Mouse (Mus musculus) testis, adult 2 months (tissue): ENCODE measurements around the gene Proser3. TPM values are rescaled to one million over a fixed set of nuclear protein-coding genes. Genes with fewer than 3 reads are reported as not detected.

Experiments
- H3K27ac ChIP-seq: fragments of 200-500 bp; 2 replicates; pipeline ENCODE4 v1.5.1; 2012; ENCODE audit warnings: low read depth, low read length; ENCODE audit not compliant: control insufficient read depth, insufficient read depth
- H3K27me3 ChIP-seq: fragments of 200-500 bp; 2 replicates; pipeline ENCODE4 v1.6.1; 2012; ENCODE audit warnings: mild to moderate bottlenecking, low read length, moderate library complexity; ENCODE audit not compliant: control insufficient read depth, insufficient read depth
- H3K36me3 ChIP-seq: fragments of 200-500 bp; 2 replicates; pipeline ENCODE4 v1.6.1; 2012; ENCODE audit warnings: mild to moderate bottlenecking, low read length; ENCODE audit not compliant: control insufficient read depth, insufficient read depth
- H3K4me1 ChIP-seq: fragments of 200-500 bp; 2 replicates; pipeline ENCODE4 v1.6.1; 2012; ENCODE audit warnings: low read length; ENCODE audit not compliant: control insufficient read depth, insufficient read depth
- H3K4me3 ChIP-seq: fragments of 200-500 bp; 2 replicates; pipeline ENCODE4 v1.5.1; 2012; ENCODE audit warnings: low read depth, mild to moderate bottlenecking, low read length, moderate library complexity, mixed read lengths; ENCODE audit not compliant: control insufficient read depth
- CTCF ChIP-seq: fragments of 200-500 bp; IDR thresholded peaks from 2 replicates; pipeline ENCODE4 v1.5.1; 2012; ENCODE audit warnings: low read depth, mild to moderate bottlenecking, inconsistent platforms, low read length, moderate library complexity; ENCODE audit not compliant: control insufficient read depth, insufficient read depth, insufficient replicate concordance
- POLR2A ChIP-seq: fragments of 200-500 bp; IDR thresholded peaks from 2 replicates; pipeline ENCODE4 v1.6.1; 2012; ENCODE audit warnings: low read depth, mild to moderate bottlenecking, inconsistent platforms, low read length, moderate library complexity; ENCODE audit not compliant: control insufficient read depth
- polyA plus RNA-seq: library from polyadenylated mRNA; depleted of rRNA; stranded (reverse); fragments of >200 nt; gene quantifications from 2 replicates; pipeline ENCODE4 v1.2.3, GENCODE M21; 2012; rRNA removed

Proser3 gene
- polyA plus RNA-seq, 1 experiment = 37.5 TPM

DNA sequence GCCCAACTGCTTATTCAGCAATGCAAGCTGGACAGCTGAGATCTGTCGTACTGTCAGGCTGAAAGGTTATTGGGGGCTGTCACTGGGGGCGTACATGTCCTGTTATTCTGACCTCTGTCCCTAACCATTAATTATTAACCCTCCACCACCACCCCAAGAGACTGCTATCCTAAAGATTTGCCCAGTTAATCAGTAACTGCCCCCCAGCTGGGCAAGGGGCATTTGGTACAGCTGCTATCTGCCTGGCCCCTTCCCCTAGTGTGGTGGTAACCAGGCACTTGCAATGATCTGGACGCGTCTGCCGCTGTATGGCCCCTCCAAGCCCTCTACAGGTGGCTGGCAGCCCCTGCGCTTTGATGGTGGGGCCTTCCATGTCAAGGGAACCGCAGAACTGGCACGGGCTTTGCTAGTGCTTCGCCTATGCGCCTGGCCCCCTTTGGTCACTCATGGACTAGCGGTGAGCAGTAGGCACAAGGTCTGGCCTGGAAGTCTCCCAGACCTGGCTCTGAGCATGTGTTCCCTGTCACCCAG is 58.6 kb downstream of the Proser3 start, which contains the start of gene Prodh2:
Gene Prodh2 (plus strand): TSS at position 222 of the 531 bp plus-strand sequence.
- no peaks in the 10 kb centered on the region for H3K36me3 ChIP-seq
- H3K4me1 ChIP-seq = peaks cover 14% of the 10 kb centered on the region
- H3K4me3 ChIP-seq = no peak within 1 kb of the TSS
- no peaks in the 10 kb centered on the region for H3K27me3 ChIP-seq
- no peak within 1 kb of the TSS for H3K27ac ChIP-seq
- TF ChIP-seq CTCF (no peak), POLR2A (no peak)

DNA sequence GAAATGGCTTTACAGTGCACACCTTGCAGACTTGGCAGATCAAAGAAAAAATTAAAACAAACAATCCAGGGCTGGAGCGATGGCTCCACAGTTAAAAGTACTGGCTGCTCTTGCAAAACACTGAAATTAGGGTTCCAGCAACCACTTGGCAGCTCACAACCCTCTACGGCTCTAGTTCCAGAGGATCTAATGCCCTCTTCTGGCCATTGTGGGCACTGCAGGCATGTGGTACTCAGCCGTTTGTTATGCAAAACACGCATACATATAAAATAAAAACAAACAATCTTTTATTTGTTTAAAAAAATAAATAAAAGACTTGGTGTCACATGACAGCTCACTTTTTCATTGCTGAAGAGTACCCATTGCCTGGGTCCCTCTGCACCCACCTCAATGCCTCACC is 59.3 kb downstream of the Proser3 start:
- Histone ChIP-seq H3K27ac (no peak overlapping the region), H3K4me1 (peaks cover 14% of the 10 kb centered on the region), H3K36me3 (no peaks in the 10 kb centered on the region), H3K27me3 (no peaks in the 10 kb centered on the region), H3K4me3 (no peak overlapping the region)
- TF ChIP-seq CTCF (peak; percentile 75; the same call in 1 of the 2 replicates), POLR2A (no peak)

DNA sequence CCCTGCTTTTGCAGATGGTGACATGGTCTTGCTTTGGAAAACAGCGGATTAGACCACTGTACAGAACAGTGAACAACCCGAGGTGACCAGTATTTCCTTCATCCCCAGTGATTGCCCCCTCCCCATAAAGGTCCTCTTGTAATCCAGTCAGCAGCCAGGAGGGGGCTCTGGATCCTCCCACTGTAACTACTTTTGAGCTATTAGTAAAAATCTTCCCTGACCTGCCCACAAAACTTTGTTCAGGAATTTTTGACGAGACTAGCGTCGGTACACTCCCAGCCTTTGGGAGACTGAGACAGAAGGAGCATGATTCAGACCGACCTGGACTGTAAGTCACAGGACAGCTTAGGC is 61.2 kb downstream of the Proser3 start:
- H3K4me3 ChIP-seq = no peak overlapping the region
- no peaks in the 10 kb centered on the region for H3K36me3 ChIP-seq
- H3K27me3 ChIP-seq = no peaks in the 10 kb centered on the region
- H3K4me1 ChIP-seq = peaks cover 14% of the 10 kb centered on the region
- TF ChIP-seq POLR2A (no peak), CTCF (no peak)
- no peak overlapping the region for H3K27ac ChIP-seq

DNA sequence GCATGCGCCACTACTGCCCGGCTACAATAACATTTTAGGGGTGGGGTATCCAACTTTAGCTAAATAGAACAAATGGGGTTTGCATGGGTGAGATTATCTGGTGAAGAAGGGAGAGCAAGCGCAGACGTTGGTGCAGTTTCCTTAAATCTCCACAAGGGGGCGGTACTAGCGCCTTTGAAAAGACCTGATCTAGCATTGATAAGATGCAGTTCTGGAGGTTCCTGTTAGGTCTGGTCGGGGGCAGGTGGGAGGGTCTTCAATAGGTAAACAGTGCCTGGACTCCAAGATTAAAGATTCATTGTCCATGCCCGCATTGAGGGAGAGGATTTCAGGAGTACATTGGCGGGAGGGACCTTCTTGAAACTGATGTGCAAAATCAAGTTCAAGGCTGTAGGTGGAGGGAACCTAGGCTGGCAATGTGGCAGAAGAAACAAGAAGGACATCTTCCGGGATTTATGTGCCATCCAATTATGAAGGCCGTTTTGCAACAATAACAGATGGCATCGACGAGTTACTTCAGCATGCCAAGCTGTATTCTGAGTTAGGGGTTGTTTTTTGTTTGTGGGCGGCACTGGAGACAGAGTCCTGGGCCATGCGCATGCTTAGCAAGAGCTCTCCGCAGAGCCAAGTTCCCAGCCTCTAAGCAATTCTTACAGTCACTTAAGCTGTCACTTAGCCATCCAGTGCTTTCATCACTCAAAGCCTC is 61.7 kb downstream of the Proser3 start:
- TF ChIP-seq POLR2A = no peak
- TF ChIP-seq CTCF = 0 out of 2 replicates have a peak, but pooled peaks have one; percentile 14
- H3K4me3 ChIP-seq = no peak overlapping the region

More for the DNA sequence above, 61.7 kb downstream of the Proser3 start:
- Histone ChIP-seq H3K27ac (no peak overlapping the region), H3K27me3 (no peaks in the 10 kb centered on the region), H3K4me1 (peaks cover 14% of the 10 kb centered on the region), H3K36me3 (no peaks in the 10 kb centered on the region)

Other genes starting within 250 kb of the Proser3 start
- gene Alkbh6, start 243.6 kb downstream of the Proser3 start, polyA plus RNA-seq = 36.5 and 38.0 TPM in 2 replicates
- 7.4 and 9.6 TPM in 2 replicates for gene Syne4, start 237.5 kb downstream of the Proser3 start, polyA plus RNA-seq
- 0.18 and 0.28 TPM in 2 replicates for gene E130208F15Rik, start 230.6 kb downstream of the Proser3 start, polyA plus RNA-seq
- gene Sdhaf1, start 228.4 kb downstream of the Proser3 start, polyA plus RNA-seq = 6.1 and 6.5 TPM in 2 replicates
- 0.27 and 0.35 TPM in 2 replicates for gene Lrfn3, start 189.5 kb downstream of the Proser3 start, polyA plus RNA-seq
- 7.0 and 9.1 TPM in 2 replicates for gene Tyrobp, start 138.5 kb downstream of the Proser3 start, polyA plus RNA-seq
- 0.93 TPM in 1 of 2 replicates, not detected in the other for gene Hcst, start 132.4 kb downstream of the Proser3 start, polyA plus RNA-seq
- 0.36 and 0.52 TPM in 2 replicates for gene Nfkbid, start 130.6 kb downstream of the Proser3 start, polyA plus RNA-seq
- gene Aplp1, start 106.8 kb downstream of the Proser3 start, polyA plus RNA-seq = 15.1 and 15.6 TPM in 2 replicates
- gene Kirrel2, start 94.6 kb downstream of the Proser3 start, polyA plus RNA-seq = 0.31 TPM in 1 of 2 replicates, not detected in the other
- gene Nphs1, start 94.0 kb downstream of the Proser3 start, polyA plus RNA-seq = 0.07 and 0.12 TPM in 2 replicates
- gene Prodh2, start 58.7 kb downstream of the Proser3 start, polyA plus RNA-seq = 0.10 TPM in 1 of 2 replicates, not detected in the other
- gene Arhgap33, start 17.2 kb downstream of the Proser3 start, polyA plus RNA-seq = 136 TPM in 2 replicates
- 74.3 and 82.9 TPM in 2 replicates for gene Hspb6, start 121 bp downstream of the Proser3 start, polyA plus RNA-seq
- gene Lin37, start 7.5 kb upstream of the Proser3 start, polyA plus RNA-seq = 39.9 and 47.0 TPM in 2 replicates
- 51.9 and 52.2 TPM in 2 replicates for gene U2af1l4, start 11.0 kb upstream of the Proser3 start, polyA plus RNA-seq
- 0.58 and 0.80 TPM in 2 replicates for gene Gm49396, start 11.0 kb upstream of the Proser3 start, polyA plus RNA-seq
- 147 and 167 TPM in 2 replicates for gene Psenen, start 11.3 kb upstream of the Proser3 start, polyA plus RNA-seq
- 0.80 and 1.0 TPM in 2 replicates for gene Igflr1, start 13.1 kb upstream of the Proser3 start, polyA plus RNA-seq
- gene Kmt2b, start 36.4 kb upstream of the Proser3 start, polyA plus RNA-seq = 56.1 and 61.0 TPM in 2 replicates
- 180 and 203 TPM in 2 replicates for gene Zbtb32, start 46.6 kb upstream of the Proser3 start, polyA plus RNA-seq
- gene Upk1a, start 60.5 kb upstream of the Proser3 start, polyA plus RNA-seq = 6.5 TPM in 2 replicates
- 51.8 and 74.9 TPM in 2 replicates for gene Cox6b1, start 73.9 kb upstream of the Proser3 start, polyA plus RNA-seq
- gene Etv2, start 83.6 kb upstream of the Proser3 start, polyA plus RNA-seq = 7.9 and 8.4 TPM in 2 replicates
- 27.1 and 33.0 TPM in 2 replicates for gene Rbm42, start 98.0 kb upstream of the Proser3 start, polyA plus RNA-seq
- 21.1 and 22.4 TPM in 2 replicates for gene Haus5, start 112.7 kb upstream of the Proser3 start, polyA plus RNA-seq
- 142 and 177 TPM in 2 replicates for gene Pmis2, start 119.3 kb upstream of the Proser3 start, polyA plus RNA-seq
- gene 2200002J24Rik, start 146.6 kb upstream of the Proser3 start, polyA plus RNA-seq = 88.8 and 103 TPM in 2 replicates
- 2.7 TPM in 2 replicates for gene Atp4a, start 159.9 kb upstream of the Proser3 start, polyA plus RNA-seq
- 161 and 171 TPM in 2 replicates for gene Tmem147, start 177.2 kb upstream of the Proser3 start, polyA plus RNA-seq
- gene Gapdhs, start 191.4 kb upstream of the Proser3 start, polyA plus RNA-seq = 4,298 and 4,420 TPM in 2 replicates
- 4.6 and 4.7 TPM in 2 replicates for gene Sbsn, start 199.2 kb upstream of the Proser3 start, polyA plus RNA-seq
- gene Dmkn, start 211.5 kb upstream of the Proser3 start, polyA plus RNA-seq = 7.1 and 9.2 TPM in 2 replicates
- 0.41 TPM in 1 of 2 replicates, not detected in the other for gene Krtdap, start 235.6 kb upstream of the Proser3 start, polyA plus RNA-seq